Mouse (Mus musculus) lung, postnatal 36 days (tissue): Measurements from ENCODE around the gene Cmbl.
A peak's percentile ranks its signal among the peaks of the same experiment; 100 is the strongest.

Source experiments
- DNase-seq: peaks from one replicate; pipeline ENCODE4 v3.0.0; 2022; ENCODE audit warnings: mixed read lengths

Gene Cmbl

GRCm38 (mm10) chr15:31583304-31584085, 18.3 kb downstream of the Cmbl start:
- DNase-seq = no peak

GRCm38 (mm10) chr15:31585238-31585637, 20.0 kb downstream of the Cmbl start:
- no peak for DNase-seq

GRCm38 (mm10) chr15:31586088-31586487, 20.9 kb downstream of the Cmbl start:
- no peak for DNase-seq

DNA sequence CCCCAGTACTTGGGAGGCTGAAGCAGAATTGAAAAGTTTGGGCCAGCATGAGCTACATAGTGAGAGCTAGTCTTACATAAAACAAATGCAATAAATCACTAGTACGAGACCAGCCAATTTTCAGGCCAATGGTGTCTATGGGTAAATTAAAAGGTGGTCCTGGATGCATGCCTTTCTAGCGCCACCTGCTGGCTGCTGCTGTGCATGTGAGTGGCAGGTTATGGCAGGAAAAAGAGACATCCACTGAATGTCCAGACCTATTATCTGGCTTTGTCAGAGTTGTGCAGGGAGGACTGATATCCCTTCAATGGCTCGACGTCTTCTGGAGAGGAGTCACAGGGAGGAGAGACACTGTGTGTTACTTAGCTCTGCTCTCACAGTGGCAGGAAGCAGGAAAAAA, 21.3 kb downstream of the Cmbl start:
- DNase-seq = peak; percentile 96

- no peak for DNase-seq
Measured at GRCm38 (mm10) chr15:31587789-31588188, 22.6 kb downstream of the Cmbl start.

DNA sequence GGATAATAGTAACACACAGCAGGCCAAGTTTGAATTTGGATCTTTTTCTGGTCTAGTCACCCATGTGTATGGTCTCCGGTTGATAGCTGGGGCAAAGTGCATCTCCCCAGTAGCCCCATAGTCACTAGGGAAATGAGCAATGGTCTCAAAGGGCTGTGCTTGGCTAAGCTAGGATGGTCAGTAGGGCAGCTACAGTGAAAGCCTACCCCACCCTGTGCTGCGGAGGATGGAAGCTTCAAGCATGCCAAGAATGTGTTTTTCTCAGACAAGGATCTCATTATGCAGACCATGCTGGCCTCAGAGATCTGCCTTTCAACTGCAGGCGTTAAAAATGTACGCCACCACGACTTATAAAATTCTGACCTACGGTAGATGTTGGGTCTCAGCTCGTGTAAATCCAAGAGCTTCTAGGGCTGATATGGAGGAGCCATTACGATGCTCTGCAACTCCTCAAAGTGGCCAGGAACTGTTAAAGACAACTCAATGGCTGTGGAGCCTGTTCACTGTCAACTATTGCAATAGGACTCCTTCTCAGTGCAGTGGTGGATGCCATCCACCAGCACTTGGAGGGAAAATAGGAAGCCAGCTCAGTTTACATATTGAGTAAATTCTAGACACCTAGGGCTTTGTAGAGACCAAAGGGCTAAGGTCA, 23.9 kb downstream of the Cmbl start:
- DNase-seq = no peak

GRCm38 (mm10) chr15:31590176-31590575, 25.0 kb downstream of the Cmbl start:
- DNase-seq = no peak

DNA sequence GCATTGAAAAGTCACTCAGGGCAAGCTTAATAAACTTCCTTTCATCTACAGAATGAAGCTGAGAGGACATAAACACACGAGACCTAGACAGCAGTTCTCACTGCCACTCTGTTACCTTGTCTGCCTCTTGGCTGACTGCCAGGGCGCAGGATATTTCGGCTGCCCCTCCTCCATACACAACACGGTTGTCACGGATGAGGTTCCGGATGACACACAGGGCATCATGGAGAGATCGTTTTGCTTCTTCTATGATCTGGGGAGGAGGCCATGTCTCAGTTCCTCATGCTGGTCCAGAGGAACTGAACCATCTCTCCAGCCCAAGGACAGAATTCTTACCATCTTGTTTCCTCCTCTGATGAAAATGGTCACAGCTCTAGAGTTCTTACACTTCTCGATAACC, 27.3 kb downstream of the Cmbl start:
- DNase-seq = no peak

DNA sequence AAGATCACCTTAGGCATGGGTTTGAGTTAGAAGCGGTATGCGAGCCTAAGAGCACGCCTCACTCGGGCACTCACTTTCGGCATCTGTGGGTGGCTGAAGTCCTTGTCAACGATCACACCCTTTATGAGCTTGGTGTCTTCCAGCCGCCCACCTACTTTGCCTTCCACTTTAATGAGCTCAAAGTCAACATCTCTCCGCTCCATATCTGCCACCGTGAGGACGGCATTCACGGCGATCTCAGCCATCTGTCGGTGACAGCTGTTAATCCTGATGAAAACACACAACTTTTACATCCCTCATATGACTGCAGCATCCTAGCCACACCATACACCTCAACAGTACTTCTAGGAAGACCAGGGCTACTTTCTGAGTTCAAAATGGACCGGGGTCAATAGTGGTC, 29.1 kb downstream of the Cmbl start:
- DNase-seq = no peak

DNA sequence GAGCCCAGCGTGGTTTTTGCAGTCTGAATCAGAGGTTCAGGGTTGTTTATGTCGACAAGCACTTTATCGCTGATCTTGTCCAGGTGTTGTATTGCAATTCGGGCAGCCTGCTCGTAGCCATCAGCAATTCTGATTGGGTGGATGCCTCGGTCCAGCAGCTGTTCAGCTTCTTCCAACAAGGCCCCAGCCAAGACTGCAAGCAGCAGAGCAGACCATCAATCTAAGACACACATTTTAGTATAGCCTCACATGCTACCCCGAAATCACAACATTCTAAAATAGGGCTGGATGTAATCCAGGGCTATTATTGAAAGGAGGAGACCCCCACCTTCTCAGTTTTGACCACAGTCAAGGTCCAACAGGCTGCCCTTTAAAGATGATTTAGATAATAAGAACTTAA, 30.5 kb downstream of the Cmbl start:
- no peak for DNase-seq

GRCm38 (mm10) chr15:31599834-31600233, 34.6 kb downstream of the Cmbl start:
- no peak for DNase-seq

DNA sequence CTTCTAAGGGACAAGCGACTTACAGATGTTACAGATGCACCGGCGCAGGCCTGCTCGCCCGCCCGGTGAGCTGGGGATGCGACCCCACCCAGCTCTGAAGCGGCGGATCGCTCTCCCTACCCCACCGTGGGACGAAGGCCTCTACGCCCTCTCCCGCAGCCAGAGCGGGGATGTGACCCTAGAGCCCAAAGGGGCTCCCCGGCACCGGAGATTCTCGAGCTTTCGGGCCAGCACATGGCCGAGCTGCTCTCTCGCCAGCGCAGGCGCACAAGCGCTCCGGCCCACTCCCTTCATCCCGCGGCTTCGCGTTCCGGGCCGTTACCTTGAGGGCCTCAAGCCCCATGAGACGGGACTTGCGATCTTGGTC, 36.1 kb downstream of the Cmbl start:
- no peak for DNase-seq

- peak; percentile 98 for DNase-seq
Measured at GRCm38 (mm10) chr15:31601646-31602374, 36.6 kb downstream of the Cmbl start, which contains the start of the genes Cct5 and Fam173b. Cct5 (minus strand) TSS chr15:31601804. Fam173b (plus strand) TSS chr15:31601852.

- peak; percentile 57 for DNase-seq
Measured at GRCm38 (mm10) chr15:31602426-31602825, 37.2 kb downstream of the Cmbl start.

GRCm38 (mm10) chr15:31603113-31603512, 37.9 kb downstream of the Cmbl start:
- no peak for DNase-seq

DNA sequence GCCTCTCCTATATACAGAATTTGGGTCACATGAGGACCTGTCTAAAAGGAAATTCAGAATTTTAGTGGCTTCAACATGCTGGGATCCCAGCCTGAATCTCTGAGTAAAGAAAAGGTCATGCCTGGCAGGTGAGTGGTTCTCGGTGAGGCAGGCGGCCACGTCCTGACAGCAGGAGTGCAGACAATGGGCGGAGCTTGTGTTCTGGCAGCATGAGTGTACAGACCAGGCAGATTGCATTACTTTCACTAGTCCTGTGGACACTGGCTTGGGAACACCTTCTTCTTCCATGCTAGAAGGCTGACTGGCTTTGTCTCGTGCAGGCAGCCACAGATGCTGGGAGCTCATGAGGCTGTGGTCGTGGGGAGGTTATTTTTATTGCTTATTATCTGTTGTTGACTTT, 41.6 kb downstream of the Cmbl start:
- DNase-seq = peak; percentile 71

DNA sequence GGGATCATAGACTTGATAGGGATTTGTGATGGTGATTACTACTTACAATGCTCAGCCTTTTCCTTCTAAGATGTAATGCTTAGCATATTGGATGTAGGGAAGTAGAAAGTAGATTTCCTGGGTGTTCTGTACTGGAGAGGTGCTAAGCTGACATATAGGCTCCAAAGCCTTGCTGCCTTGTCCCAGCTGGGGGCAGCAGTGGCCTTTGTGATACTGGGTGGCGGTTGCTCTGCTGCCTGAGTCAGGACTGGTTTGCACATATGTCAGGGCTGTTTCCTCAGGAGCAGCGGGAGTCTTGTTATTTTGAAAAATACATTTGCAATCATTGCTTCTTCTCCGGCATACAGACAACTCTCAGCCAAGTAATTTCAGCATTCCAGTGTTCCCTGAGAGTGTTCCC, 45.8 kb downstream of the Cmbl start:
- DNase-seq = no peak

- DNase-seq = no peak
Measured at GRCm38 (mm10) chr15:31611976-31612375, 46.8 kb downstream of the Cmbl start.

- DNase-seq = no peak
Measured at GRCm38 (mm10) chr15:31613826-31614453, 48.8 kb downstream of the Cmbl start.

- DNase-seq = no peak
Measured at GRCm38 (mm10) chr15:31614666-31615065, 49.5 kb downstream of the Cmbl start.

DNA sequence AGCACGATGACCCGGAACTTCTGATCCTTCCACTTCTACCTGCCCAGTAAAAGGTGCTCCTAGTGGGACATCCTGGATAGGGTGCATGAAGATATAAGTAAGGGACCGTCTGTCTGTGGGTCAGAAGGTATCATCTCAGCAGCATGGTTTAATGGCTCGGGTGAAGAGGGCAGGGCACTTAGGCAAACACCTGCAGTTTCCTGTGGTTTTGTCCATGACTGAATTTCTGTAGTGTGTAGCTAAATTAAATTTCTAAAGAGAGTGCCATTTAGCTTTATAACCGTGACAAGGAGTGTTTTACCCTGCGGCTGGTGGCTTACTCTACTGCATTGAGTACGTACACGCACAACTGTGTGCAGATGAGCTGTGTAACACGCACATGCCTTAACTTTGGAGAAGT, 52.1 kb downstream of the Cmbl start:
- DNase-seq = no peak

GRCm38 (mm10) chr15:31619521-31619920, 54.3 kb downstream of the Cmbl start:
- no peak for DNase-seq
